Mouse (Mus musculus) midbrain, postnatal 0 days (tissue): ENCODE measurements around the gene Prkd3. TPM values are rescaled to one million over a fixed set of nuclear protein-coding genes. Genes with fewer than 3 reads are reported as not detected.

Source experiments
- ATAC-seq: fragments of 200-750 bp; cut with Nextera tagmentation; 2 replicates; pipeline ENCODE4 v1.8.0; 2017; ENCODE audit warnings: moderate number of reproducible peaks, mild to moderate bottlenecking, moderate TSS enrichment, moderate library complexity; ENCODE audit not compliant: low FRiP score
- DNase-seq: peaks from one replicate; pipeline ENCODE4 v3.0.0-alpha.2; 2015; ENCODE audit warnings: low spot score
- H3K27ac ChIP-seq: fragments of 300-500 bp; sonication (generic); 2 replicates; pipeline ENCODE4 v1.5.1; 2014; ENCODE audit warnings: low read depth, mild to moderate bottlenecking, low read length, mixed read lengths
- H3K27me3 ChIP-seq: fragments of 300-500 bp; sonication (generic); 2 replicates; pipeline ENCODE4 v1.6.1; 2014; ENCODE audit warnings: low read length, control low read depth, mixed read lengths; ENCODE audit not compliant: insufficient read depth
- H3K36me3 ChIP-seq: fragments of 300-500 bp; sonication (generic); 2 replicates; pipeline ENCODE4 v1.6.1; 2014; ENCODE audit warnings: low read length, control low read depth, mixed read lengths; ENCODE audit not compliant: insufficient read depth
- H3K4me1 ChIP-seq: fragments of 300-500 bp; sonication (generic); 2 replicates; pipeline ENCODE4 v1.6.1; 2014; ENCODE audit warnings: mild to moderate bottlenecking, control low read depth, antibody characterized with exemption, low read length, mixed read lengths; ENCODE audit not compliant: insufficient read depth
- H3K4me2 ChIP-seq: fragments of 300-500 bp; sonication (generic); 2 replicates; pipeline ENCODE4 v1.6.1; 2014; ENCODE audit warnings: low read depth, mild to moderate bottlenecking, low read length, mixed read lengths; ENCODE audit not compliant: poor library complexity, severe bottlenecking
- H3K4me3 ChIP-seq: fragments of 300-500 bp; sonication (generic); 2 replicates; pipeline ENCODE4 v1.5.1; 2014; ENCODE audit warnings: low read depth, mild to moderate bottlenecking, low read length, moderate library complexity
- H3K9ac ChIP-seq: fragments of 300-500 bp; sonication (generic); replicated peaks from 2 replicates; pipeline ENCODE4 v1.6.1; 2014; ENCODE audit warnings: mild to moderate bottlenecking, low read length, moderate library complexity, mixed read lengths; ENCODE audit not compliant: poor library complexity, severe bottlenecking
- H3K9me3 ChIP-seq: fragments of 300-500 bp; sonication (generic); 2 replicates; pipeline ENCODE4 v1.6.1; 2016; ENCODE audit warnings: low read length, control low read depth
- CTCF ChIP-seq: IDR thresholded peaks from 2 replicates; pipeline ENCODE4 v1.5.1; 2016; ENCODE audit warnings: antibody characterized with exemption, mild to moderate bottlenecking
- WGBS: fragments of 180-500 bp; shearing (Covaris S2); extraction: QIAGEN DNeasy Blood & Tissue Kit; methylation state at CpG from one replicate; pipeline ENCODE4 v1.1.7; 2014; 5-methylcytosine and 5-hydroxymethylcytosine counted together
- polyA plus RNA-seq: library from polyadenylated mRNA; unstranded; fragments of >200 nt; fragmentation: Nextera tagmentation; extraction: Ambion mirVana; gene quantifications from 2 replicates; pipeline ENCODE4 v1.2.1, GENCODE M21; 2015
- total RNA-seq: library from RNA; depleted of rRNA; stranded (reverse); fragments of >200 nt; gene quantifications from 2 replicates; pipeline ENCODE4 v1.2.3, GENCODE M21; 2014

Prkd3 gene
- total and polyA plus RNA-seq, 2 experiments from 2014 or later = 5.9 to 20.1 TPM

- no peak overlapping the region for H3K9ac ChIP-seq
- no peak overlapping the region for H3K27ac ChIP-seq
- ATAC-seq (no peak), DNase-seq (no peak)
- no peaks in the 10 kb centered on the region for H3K9me3 ChIP-seq
- no peaks in the 10 kb centered on the region for H3K4me1 ChIP-seq
- no peaks in the 10 kb centered on the region for H3K27me3 ChIP-seq
- H3K4me3 ChIP-seq = no peak overlapping the region
- no peaks in the 10 kb centered on the region for H3K36me3 ChIP-seq
- 90% methylated on average over 5 of the region's 5 CpGs for WGBS
- H3K4me2 ChIP-seq = no peak overlapping the region
- TF ChIP-seq CTCF = no peak
Observed at GRCm38 (mm10) chr17:79031569-79031968, 11.0 kb upstream of the Prkd3 start.

- no peak for TF ChIP-seq CTCF
- ATAC-seq = no peak
Observed at GRCm38 (mm10) chr17:79029226-79029625, 8.6 kb upstream of the Prkd3 start.

GRCm38 (mm10) chr17:79024544-79024943, 3.9 kb upstream of the Prkd3 start:
- DNase-seq (no peak), ATAC-seq (no peak)
- Histone ChIP-seq H3K36me3 (no peaks in the 10 kb centered on the region), H3K4me1 (no peaks in the 10 kb centered on the region), H3K4me2 (no peak overlapping the region), H3K27me3 (no peaks in the 10 kb centered on the region), H3K9me3 (no peaks in the 10 kb centered on the region), H3K4me3 (no peak overlapping the region), H3K27ac (no peak overlapping the region), H3K9ac (no peak overlapping the region)
- WGBS = 85% methylated on average over 4 of the region's 4 CpGs
- no peak for TF ChIP-seq CTCF

More at GRCm38 (mm10) chr17:79029226-79029625, 8.6 kb upstream of the Prkd3 start:
- no peaks in the 10 kb centered on the region for H3K4me1 ChIP-seq
- no peak overlapping the region for H3K4me3 ChIP-seq
- H3K36me3 ChIP-seq = no peaks in the 10 kb centered on the region
- H3K27ac ChIP-seq = no peak overlapping the region
- WGBS = 84% methylated on average over 3 of the region's 3 CpGs
- no peak for DNase-seq
- no peak overlapping the region for H3K4me2 ChIP-seq
- H3K27me3 ChIP-seq = no peaks in the 10 kb centered on the region
- no peaks in the 10 kb centered on the region for H3K9me3 ChIP-seq
- H3K9ac ChIP-seq = no peak overlapping the region

GRCm38 (mm10) chr17:79022746-79023145, 2.1 kb upstream of the Prkd3 start:
- TF ChIP-seq CTCF = no peak
- H3K27ac ChIP-seq = no peak overlapping the region
- no peaks in the 10 kb centered on the region for H3K9me3 ChIP-seq
- H3K4me1 ChIP-seq = no peaks in the 10 kb centered on the region
- no peaks in the 10 kb centered on the region for H3K27me3 ChIP-seq
- ATAC-seq (no peak), DNase-seq (no peak)
- no peak overlapping the region for H3K4me2 ChIP-seq
- no peaks in the 10 kb centered on the region for H3K36me3 ChIP-seq
- H3K4me3 ChIP-seq = no peak overlapping the region
- 66% methylated on average over 3 of the region's 3 CpGs for WGBS
- H3K9ac ChIP-seq = no peak overlapping the region

- peak overlapping the region; percentile 78 for H3K4me3 ChIP-seq
- peak overlapping the region; percentile 62; the same call in 1 of the 2 replicates for H3K9ac ChIP-seq
- H3K9me3 ChIP-seq = no peaks in the 10 kb centered on the region
- DNase-seq = no peak
- H3K4me2 ChIP-seq = peak overlapping the region; percentile 78
- H3K27ac ChIP-seq = no peak overlapping the region
- no peak for TF ChIP-seq CTCF
- no peaks in the 10 kb centered on the region for H3K27me3 ChIP-seq
- WGBS = 2% methylated on average over 23 of the region's 24 CpGs
- H3K36me3 ChIP-seq = no peaks in the 10 kb centered on the region
- no peaks in the 10 kb centered on the region for H3K4me1 ChIP-seq
- ATAC-seq = peak; percentile 11; the same call in 1 of the 2 replicates
Observed at GRCm38 (mm10) chr17:79020984-79021335, 344 bp upstream of the Prkd3 start.

GRCm38 (mm10) chr17:79019726-79020207, 849 bp downstream of the Prkd3 start:
- DNase-seq = no peak
- 0 out of 2 replicates have a peak overlapping the region, but pooled peaks have one; percentile 55 for H3K27ac ChIP-seq
- peak overlapping the region; percentile 78 for H3K4me2 ChIP-seq
- no peak for ATAC-seq
- WGBS = 2% methylated on average over 18 of the region's 18 CpGs
- no peak for TF ChIP-seq CTCF
- H3K4me3 ChIP-seq = peak overlapping the region; percentile 78
- no peaks in the 10 kb centered on the region for H3K4me1 ChIP-seq
- H3K27me3 ChIP-seq = no peaks in the 10 kb centered on the region
- peak overlapping the region; percentile 62; the same call in 1 of the 2 replicates for H3K9ac ChIP-seq
- H3K36me3 ChIP-seq = no peaks in the 10 kb centered on the region
- no peaks in the 10 kb centered on the region for H3K9me3 ChIP-seq
